Comparison of ENCODE assay signal across 11 mouse cellular contexts in genomic region chr8:114332949-114333348, GRCm38 (mm10).
DNase-seq lines count a peak whose midpoint lies in the region; ATAC-seq and TF ChIP-seq lines count a peak whose summit lies in the region.
"Had no signal": no experiment of that assay in that cellular context is flagged by ENCODE, and none has a peak within 500 bp of the region (broad histone marks: within the 10 kb centered on the region; RNA-seq: fewer than 3 reads in every experiment).

No protein-coding gene starts in this region.

- 10% methylated on average over 4 of the region's 4 CpGs for WGBS in kidney, embryonic 14.5 days
- WGBS in kidney, adult 2 months, result 40% methylated on average over 4 of the region's 4 CpGs
- WGBS in embryonic facial prominence, embryonic 14.5 days, result 1% methylated on average over 4 of the region's 4 CpGs
- WGBS in hindbrain, embryonic 16.5 days, result 37% methylated on average over 4 of the region's 4 CpGs
- WGBS in neural tube, embryonic 12.5 days, result 48% methylated on average over 4 of the region's 4 CpGs

- no peak overlapping the region for H3K27ac ChIP-seq in kidney, embryonic 14.5 days (ENCODE audit: low read depth, low read length)
- no peak overlapping the region for H3K27ac ChIP-seq in kidney, adult 2 months (ENCODE audit: insufficient read depth, low read depth, low read length)
- no peak overlapping the region for H3K27ac ChIP-seq in embryonic facial prominence, embryonic 14.5 days (replicated peaks; ENCODE audit: low read depth, low read length)
- H3K27ac ChIP-seq in hindbrain, embryonic 16.5 days (ENCODE audit: low read depth, low read length), result peak overlapping the region; percentile 54
- no peak overlapping the region for H3K27ac ChIP-seq in neural tube, embryonic 12.5 days

- H3K4me1 ChIP-seq in kidney, embryonic 14.5 days (ENCODE audit: control insufficient read depth, insufficient read depth, low read length), result no peaks in the 10 kb centered on the region
- H3K4me1 ChIP-seq in kidney, adult 2 months (ENCODE audit: control insufficient read depth, insufficient read depth, low read length), result no peaks in the 10 kb centered on the region
- peaks cover 11% of the 10 kb centered on the region; the same call in 1 of the 2 replicates for H3K4me1 ChIP-seq in embryonic facial prominence, embryonic 14.5 days (ENCODE audit: control insufficient read depth, insufficient read depth, low read length)
- peaks cover 7% of the 10 kb centered on the region for H3K4me1 ChIP-seq in hindbrain, embryonic 16.5 days (ENCODE audit: control insufficient read depth, insufficient read depth, low read depth, low read length)
- peaks cover 16% of the 10 kb centered on the region for H3K4me1 ChIP-seq in neural tube, embryonic 12.5 days

- H3K9ac ChIP-seq in kidney, embryonic 14.5 days (ENCODE audit: low read depth, low read length), result no peak overlapping the region
- no peak overlapping the region for H3K9ac ChIP-seq in embryonic facial prominence, embryonic 14.5 days (ENCODE audit: low read depth, low read length)
- no peak overlapping the region for H3K9ac ChIP-seq in hindbrain, embryonic 16.5 days (ENCODE audit: low read depth, low read length)
- H3K9ac ChIP-seq in neural tube, embryonic 12.5 days, result no peak overlapping the region
- H3K9ac ChIP-seq: lung, embryonic 14.5 days had no signal

- H3K27me3 ChIP-seq in kidney, embryonic 14.5 days (ENCODE audit: control insufficient read depth, insufficient read depth, low read length), result no peaks in the 10 kb centered on the region
- H3K27me3 ChIP-seq in kidney, adult 2 months (replicated peaks; ENCODE audit: control insufficient read depth, insufficient read depth, low read length), result no peaks in the 10 kb centered on the region
- H3K27me3 ChIP-seq in embryonic facial prominence, embryonic 14.5 days (replicated peaks; ENCODE audit: control insufficient read depth, insufficient read depth, low read length), result no peaks in the 10 kb centered on the region
- no peaks in the 10 kb centered on the region for H3K27me3 ChIP-seq in hindbrain, embryonic 16.5 days (replicated peaks; ENCODE audit: control insufficient read depth, insufficient read depth, low read length)
- no peaks in the 10 kb centered on the region for H3K27me3 ChIP-seq in neural tube, embryonic 12.5 days (replicated peaks)

- ATAC-seq in kidney, embryonic 14.5 days (ENCODE audit: low FRiP score, low TSS enrichment), result peak; percentile 68
- ATAC-seq in embryonic facial prominence, embryonic 14.5 days (ENCODE audit: low read depth), result peak; percentile 89
- ATAC-seq in hindbrain, embryonic 16.5 days, result peak; percentile 71
- 0 out of 2 replicates have a peak, but pooled peaks have one; percentile 33 for ATAC-seq in neural tube, embryonic 12.5 days (ENCODE audit: low FRiP score, low read depth)
- ATAC-seq in monocyte, adult 5-6 weeks (replicated peaks; ENCODE audit: insufficient number of reproducible peaks, low FRiP score, low TSS enrichment, poor library complexity, severe bottlenecking), result no peak

- no peak for TF ChIP-seq POLR2A in kidney, adult 2 months (IDR thresholded peaks at IDR 0.05; ENCODE audit: low read depth, low read length)

- no peak overlapping the region for H3K4me3 ChIP-seq in kidney, embryonic 14.5 days (ENCODE audit: low read length)
- H3K4me3 ChIP-seq in kidney, adult 2 months (ENCODE audit: insufficient read depth, low read depth, low read length), result no peak overlapping the region
- no peak overlapping the region for H3K4me3 ChIP-seq in embryonic facial prominence, embryonic 14.5 days (ENCODE audit: low read depth, low read length)
- no peak overlapping the region for H3K4me3 ChIP-seq in hindbrain, embryonic 16.5 days (ENCODE audit: low read length)
- H3K4me3 ChIP-seq in neural tube, embryonic 12.5 days, result no peak overlapping the region

- H3K36me3 ChIP-seq in kidney, embryonic 14.5 days (ENCODE audit: control insufficient read depth, insufficient read depth, low read length), result no peaks in the 10 kb centered on the region
- H3K36me3 ChIP-seq in kidney, adult 2 months (ENCODE audit: control insufficient read depth, insufficient read depth, low read length), result no peaks in the 10 kb centered on the region
- no peaks in the 10 kb centered on the region for H3K36me3 ChIP-seq in embryonic facial prominence, embryonic 14.5 days (ENCODE audit: control insufficient read depth, insufficient read depth, low read length)
- peaks cover 2% of the 10 kb centered on the region; the same call in 1 of the 2 replicates for H3K36me3 ChIP-seq in hindbrain, embryonic 16.5 days (ENCODE audit: control insufficient read depth, insufficient read depth, low read length)
- H3K36me3 ChIP-seq in neural tube, embryonic 12.5 days, result no peaks in the 10 kb centered on the region

- TF ChIP-seq CTCF in kidney, adult 2 months (conservative IDR thresholded peaks at IDR 0.05; ENCODE audit: insufficient read depth, insufficient read length, low read depth, low read length), result no peak

- no peaks in the 10 kb centered on the region; the same call in 1 of the 2 replicates for H3K9me3 ChIP-seq in kidney, embryonic 14.5 days (ENCODE audit: control insufficient read depth, low read length)
- H3K9me3 ChIP-seq in embryonic facial prominence, embryonic 14.5 days (ENCODE audit: control insufficient read depth, low read length), result peaks cover 5% of the 10 kb centered on the region; the same call in 1 of the 2 replicates
- no peaks in the 10 kb centered on the region for H3K9me3 ChIP-seq in hindbrain, embryonic 16.5 days (ENCODE audit: control insufficient read depth, low read length)
- no peaks in the 10 kb centered on the region for H3K9me3 ChIP-seq in neural tube, embryonic 12.5 days

- no peak for DNase-seq in kidney, adult 2 months
- DNase-seq in embryonic facial prominence, embryonic 14.5 days (ENCODE audit: low spot score), result peak; percentile 80
- DNase-seq in frontal cortex, postnatal 25 days (ENCODE audit: low spot score in 2 of 2), result no peak
- DNase-seq in lung, postnatal 14 days, result no peak
- DNase-seq: heart, adult 18-20 months; lung, embryonic 14.5 days; thymus, adult 2 months had no signal

- no peak overlapping the region for H3K4me2 ChIP-seq in kidney, embryonic 14.5 days (replicated peaks; ENCODE audit: low read depth, low read length)
- H3K4me2 ChIP-seq in embryonic facial prominence, embryonic 14.5 days (ENCODE audit: low read depth, low read length), result no peak overlapping the region
- no peak overlapping the region for H3K4me2 ChIP-seq in hindbrain, embryonic 16.5 days (ENCODE audit: low read length)
- H3K4me2 ChIP-seq in neural tube, embryonic 12.5 days (replicated peaks), result no peak overlapping the region
- H3K4me2 ChIP-seq: lung, embryonic 14.5 days had no signal
